Mouse (Mus musculus) frontal cortex, postnatal 10 days (tissue): ENCODE data around the gene Tmem106c.

Experiments
- DNase-seq, 2 experiments: peaks; one replicate each; pipeline ENCODE4 v3.0.0; 2022; ENCODE audit warnings: low spot score in 2 of 2, mixed read lengths in 1 of 2

Gene Tmem106c

DNA sequence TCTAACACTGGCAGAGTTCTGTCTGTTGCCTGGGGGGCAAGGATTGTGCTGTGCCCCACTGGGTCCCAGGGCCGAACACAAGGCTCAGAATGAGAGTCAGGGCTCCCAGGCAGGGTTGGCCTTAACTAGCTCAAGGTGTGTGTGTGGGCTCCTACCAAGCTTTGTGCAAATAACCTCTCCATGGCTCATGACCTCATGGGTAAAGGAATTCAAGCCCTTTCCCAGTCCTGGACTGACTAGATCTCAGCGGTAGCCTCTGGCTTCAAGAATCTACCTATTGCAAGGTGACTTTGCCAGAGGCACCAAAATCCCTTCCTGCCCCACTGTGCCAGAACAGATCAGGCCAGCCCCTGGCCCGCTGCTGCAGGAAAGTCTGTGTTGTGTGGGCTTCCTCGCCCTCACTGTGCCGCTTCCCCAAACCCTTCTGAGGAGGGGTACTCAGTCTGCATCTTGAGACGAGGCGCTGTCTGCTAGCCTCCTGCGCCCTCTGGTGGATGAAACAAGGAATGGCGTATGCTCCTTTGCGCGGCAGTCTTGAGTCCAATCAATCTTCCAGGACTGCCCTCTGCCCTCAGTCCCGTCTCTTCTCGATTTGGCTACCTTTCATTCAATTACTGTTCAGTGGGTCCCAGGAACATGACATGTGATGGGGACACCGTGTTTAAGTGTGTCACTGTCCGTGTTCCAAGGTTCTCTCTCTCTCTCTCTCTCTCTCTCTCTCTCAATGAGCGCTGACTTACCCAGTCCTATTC, 11.7 kb upstream of the Tmem106c start:
- DNase-seq = peak in 1 of 2 experiments; percentile 63

DNA sequence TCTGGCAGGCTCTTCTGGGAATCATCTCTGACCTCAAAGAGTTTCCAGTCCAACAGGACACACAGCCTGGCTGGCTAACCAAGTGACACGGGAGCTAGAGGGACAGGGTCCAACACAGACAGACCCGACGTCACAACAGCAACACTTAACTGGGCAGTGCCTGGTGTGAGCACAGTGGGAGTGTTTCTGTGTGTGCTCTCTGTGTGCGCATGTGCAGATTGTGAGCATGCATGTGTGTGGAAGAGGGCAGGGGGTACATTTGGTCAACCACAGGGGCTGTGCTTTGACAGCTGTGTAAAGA, 11.2 kb upstream of the Tmem106c start:
- DNase-seq = no peak

DNA sequence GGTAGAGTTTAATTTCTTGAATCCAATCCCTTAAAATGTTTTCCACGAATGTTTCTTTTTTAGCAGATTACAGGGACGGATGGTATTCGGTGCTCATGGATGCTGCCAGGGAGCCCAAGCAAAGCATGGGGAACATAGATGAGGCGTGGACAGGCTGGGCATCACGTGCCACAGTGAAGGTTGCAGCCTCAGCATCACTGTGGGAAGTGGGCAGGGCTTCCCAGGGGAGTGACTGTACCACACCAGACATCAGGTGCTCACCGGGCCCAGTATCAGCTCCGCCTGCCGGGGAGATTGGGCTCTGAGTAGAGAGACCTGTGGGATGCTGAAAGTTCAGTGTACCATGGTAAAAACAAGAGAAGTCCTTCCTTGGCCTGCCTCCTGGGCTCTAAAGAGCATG, 9.3 kb upstream of the Tmem106c start:
- no peak for DNase-seq

DNA sequence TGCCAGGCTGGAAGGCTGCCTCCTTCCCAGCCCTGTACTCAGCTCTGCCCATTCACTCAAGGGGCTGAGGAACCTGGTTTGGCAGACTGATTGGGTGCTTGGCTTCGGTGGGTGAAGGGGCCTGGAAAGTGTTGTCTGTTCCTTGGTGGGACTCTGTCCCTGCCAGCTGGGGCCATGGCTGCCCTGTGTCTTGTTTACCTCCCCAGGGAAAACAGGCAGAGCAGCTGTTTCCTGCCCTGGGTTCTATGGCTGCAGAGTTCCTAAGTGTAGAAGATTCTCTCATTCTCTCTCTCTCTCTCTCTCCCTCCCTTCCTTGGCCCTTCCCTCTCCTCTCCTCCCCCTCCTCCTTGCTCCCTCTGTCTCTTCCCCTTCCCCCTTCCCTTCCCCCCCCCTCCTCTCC, 8.7 kb upstream of the Tmem106c start:
- no peak for DNase-seq

DNA sequence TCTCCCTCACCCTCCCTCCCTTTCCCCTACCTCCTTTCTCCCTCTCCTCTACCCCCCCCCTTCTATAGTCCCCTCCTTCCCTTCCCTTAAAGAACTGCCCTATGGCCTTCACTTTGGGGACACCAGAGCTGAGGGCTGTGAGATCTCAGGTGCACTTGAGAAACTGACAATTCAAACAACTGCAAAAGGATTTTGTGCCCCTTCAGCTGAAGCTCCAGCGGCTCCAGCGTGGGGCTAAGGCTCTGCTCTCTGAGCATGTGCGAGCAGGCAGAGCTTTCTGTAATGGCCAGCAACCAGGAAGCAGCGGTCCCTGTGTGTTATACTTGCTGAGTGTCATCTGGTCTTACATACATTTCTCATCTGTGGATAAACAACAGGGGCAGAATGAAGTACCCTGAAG, 8.3 kb upstream of the Tmem106c start:
- no peak for DNase-seq

DNA sequence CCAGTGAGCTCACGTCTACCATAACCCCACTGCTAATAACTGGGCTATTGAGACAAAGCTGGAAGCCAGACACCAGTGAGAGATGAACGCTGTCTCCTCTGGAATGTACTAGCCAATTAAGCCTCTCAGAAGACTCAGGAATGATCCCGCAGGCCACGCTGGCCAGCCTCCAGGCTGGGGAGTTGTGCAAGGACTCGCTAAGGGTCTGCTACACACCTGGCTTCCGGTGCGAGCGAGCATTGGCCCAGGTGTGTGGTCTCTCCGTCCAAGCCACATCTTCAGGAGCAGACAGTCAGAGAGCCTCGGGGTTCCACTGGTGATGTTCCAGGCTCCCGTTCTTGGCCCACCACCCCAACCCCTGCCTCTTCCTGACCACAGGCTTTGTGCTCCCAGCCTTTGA, 7.6 kb upstream of the Tmem106c start:
- no peak for DNase-seq

DNA sequence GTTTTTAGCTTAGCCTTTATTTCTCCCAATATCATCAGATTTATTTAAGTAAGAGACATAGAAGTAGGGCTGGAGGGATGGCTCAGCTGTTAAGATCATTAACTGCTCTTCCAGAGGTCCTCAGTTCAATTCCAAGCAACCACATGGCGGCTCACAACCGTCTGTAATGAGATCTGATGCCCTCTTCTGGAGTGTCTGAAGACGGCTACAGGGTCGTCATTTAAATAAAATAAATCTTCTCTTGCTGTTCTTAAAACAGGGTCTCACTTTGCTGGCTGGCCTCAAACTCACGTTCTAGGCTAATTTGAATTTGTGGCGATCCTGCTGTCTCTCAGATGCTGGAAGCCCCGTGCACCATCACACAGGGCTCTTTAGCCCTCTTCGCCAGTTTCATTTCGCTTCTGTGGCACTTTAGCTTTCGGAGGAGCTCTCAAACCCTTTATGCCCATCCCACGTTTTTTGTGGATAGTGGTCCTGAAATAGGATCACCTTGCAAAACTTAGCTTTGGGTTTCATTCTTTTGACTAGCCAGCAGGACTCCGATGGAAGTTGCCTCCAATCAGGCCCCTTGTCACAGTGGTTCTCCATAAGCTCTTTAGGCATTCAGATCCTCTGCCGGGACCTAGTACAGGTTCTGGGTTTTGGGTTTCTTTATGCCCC, 541 bp upstream of the Tmem106c start:
- no peak for DNase-seq

DNA sequence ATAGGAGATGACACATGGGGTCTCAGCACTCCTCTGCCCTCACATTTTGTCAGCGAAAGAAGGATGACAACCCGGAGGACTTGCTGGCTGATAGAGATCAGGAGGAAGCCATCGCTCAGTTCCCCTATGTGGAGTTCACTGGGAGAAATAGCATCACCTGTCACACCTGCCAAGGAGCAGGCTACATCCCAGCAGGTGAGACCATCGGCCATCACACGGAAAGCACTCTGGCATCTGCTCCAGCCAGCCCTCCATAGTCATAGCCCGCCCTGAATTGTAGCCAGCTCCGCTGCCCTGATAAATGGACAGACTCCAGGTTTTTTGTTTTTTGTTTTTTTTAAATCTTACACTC, 812 bp downstream of the Tmem106c start:
- DNase-seq = no peak

DNA sequence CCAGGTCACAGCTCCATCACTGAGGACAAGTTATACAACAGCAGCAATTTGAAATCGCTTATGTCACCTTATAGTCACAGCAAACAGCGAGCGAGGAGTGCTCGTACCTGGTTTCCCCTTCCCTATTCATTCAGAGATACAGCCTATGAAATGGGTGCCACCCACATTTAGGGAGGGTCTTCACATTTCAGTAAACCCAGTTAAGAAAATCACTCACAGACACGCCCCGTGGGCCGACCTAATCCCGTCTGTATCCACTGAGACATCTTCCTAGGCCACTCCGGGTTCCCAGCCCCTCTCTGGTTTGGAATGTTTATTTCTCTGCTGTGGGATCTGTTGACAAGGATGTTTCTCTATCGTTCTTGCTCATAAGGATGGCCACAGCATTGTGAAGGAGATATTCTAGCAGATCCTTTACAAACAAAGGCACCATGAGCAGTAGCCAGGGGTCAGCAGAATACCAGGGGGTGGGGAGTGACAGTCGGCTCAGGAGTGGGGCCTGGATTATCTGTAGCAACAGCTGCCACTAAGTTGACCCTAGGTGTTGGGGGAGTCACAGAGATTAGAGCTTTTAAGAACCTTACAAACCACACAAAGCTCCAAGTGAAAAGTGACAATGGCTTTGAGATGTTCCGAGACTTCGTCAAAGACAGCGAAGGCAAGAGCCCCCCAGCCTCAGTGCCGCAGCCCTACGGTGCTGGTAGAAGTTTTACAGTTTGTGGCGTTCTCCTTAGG, 1.5 kb downstream of the Tmem106c start:
- DNase-seq = no peak

DNA sequence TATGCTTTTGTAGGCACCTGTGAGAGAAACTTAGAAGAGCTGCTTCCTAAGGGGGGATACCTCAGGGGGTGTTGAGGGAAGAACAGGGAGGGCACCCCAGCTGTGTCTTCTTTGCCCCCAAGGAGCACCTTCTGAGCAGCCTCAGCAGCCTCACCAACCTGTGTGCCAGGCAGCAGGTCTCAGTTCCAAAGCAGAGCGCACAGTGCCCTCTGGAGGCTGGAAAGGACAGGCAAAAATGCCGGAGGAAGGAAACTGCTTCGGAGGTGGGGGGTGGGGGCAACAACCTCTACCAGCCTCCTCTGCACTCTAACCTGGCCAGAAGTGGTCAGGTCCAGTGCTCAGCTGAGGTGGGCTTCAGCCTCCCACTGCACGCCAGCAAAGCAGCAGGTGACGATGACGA, 6.3 kb downstream of the Tmem106c start:
- no peak for DNase-seq

DNA sequence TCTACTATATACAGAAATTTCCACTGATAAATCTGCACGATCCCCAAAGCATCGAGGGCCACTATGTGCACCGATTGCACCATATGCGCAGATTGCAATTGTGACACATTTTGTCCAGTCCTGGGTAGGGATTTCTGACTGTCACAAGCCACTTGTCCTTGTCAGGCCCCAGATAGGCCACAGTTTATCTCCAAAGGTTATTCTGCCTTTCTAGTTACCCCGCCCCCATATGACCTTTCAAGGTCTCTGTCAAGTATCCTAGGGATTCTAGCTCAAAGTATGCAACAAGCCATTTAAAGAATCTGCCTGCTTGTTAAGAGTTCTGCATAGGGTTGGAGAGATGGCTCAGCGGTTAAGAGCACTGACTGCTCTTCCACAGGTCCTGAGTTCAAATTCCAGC, 8.6 kb downstream of the Tmem106c start:
- no peak for DNase-seq

DNA sequence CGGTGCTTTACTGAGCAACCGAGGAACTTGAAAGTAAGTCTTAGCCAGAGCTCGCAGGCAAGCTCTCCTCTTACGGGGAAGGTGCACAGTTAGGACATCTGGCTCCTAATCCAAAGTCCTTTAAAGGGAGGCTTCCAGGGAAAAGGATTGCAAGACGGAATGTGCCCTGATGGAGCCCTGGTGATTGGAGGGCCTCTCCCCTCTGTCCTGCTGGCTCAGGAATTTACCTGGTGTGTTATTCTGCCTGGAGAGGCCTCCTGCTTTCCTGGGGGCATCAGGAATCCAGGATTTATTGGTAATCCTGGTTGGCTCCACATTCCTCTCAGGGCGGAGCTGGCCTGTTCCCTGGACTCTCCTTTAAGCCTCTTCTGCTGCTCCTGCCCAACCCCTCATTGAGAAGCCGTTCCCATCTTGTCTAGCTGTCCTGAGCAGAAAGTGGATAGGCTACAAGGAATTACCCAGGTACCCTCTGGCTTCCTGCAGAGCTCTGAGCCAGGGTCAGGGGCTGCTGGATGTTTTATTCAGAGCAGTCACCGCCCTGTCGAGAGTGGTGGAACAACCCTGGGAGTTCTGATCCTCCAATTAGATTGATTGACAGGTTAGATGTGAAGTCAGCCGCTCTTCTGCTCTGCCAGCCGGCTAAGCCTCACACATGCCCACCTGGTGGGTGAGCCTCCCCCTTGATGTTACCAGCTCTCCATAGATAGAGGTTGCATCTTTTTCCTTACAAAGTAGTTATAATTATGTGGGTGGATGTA, 9.4 kb downstream of the Tmem106c start:
- no peak for DNase-seq

DNA sequence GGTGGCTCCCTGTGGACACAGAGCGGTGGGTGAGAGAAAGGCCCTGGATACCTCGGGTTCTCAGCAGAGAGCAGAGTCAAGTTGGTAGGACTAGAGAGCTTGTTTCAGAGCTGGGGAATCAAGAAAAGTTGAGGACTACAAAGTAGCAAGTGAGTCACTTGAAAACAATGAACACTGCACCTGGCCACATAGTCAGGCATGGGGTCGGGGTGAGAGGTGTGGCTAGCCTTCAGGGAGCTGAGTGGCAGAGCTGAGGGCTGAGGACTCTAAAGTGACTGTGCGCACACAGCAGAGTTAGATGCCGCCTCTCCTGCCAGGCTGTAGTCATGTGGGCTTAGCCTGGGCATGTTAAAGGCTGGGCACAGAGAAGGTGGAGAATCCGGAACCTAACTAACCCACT, 17.6 kb downstream of the Tmem106c start:
- DNase-seq = no peak

DNA sequence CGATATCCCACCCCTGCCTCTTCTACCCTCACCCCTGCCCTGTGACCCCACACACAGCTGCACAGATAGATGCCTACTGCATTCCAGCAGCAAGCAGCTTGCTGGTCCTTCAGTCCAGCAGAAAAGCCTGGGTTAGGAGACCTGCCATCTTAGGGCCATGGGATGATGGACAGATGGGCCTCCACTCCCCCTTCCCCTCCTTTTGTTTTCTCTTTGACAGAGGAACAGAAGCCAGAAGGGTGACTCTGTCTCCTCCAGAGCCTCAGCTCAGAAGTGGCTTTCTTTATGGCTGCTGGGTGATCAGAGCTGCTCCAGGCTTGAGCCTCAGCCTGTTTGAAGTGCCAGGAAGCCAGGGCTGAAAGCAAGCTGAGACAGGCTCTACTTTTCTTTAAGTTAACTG, 25.5 kb downstream of the Tmem106c start:
- DNase-seq = no peak

DNA sequence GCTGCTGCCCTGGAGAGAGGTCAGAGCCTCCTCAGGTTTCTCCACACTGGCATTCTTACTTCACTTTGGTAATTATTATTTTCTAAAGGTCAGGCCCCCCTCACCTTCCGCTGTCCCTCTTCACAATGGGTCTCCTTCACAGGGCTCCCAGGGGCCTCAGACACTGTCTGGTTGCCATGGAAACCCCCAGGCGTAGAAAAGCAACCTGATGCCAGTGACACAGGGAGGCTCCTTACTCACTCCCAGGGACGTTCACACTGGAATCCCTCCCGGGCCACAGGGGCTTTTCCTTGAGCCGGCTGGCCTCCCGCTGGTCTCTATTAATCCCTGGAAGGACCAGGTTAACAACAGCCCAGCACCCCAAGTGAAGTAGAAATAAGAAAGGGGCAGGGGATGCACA, 26.1 kb downstream of the Tmem106c start:
- no peak for DNase-seq

DNA sequence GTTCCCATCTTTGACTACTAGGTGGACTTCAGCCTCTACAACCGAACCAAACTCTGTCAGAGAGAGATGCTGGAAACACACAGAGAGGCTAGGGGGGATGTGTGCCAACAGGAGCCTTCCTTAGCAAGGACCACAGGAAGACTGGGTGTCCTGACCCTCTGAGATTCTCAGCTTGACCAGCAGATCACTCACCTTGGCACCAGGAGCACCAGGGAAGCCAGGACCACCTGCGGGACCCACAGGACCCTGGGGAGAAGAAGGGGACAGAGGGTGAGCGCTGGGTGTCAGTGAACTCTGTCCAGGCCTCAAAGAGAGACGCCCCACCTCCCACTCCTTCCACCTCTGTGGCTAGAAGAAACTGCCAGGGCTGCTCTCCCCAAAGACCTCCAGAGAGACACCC, 26.7 kb downstream of the Tmem106c start:
- no peak for DNase-seq

DNA sequence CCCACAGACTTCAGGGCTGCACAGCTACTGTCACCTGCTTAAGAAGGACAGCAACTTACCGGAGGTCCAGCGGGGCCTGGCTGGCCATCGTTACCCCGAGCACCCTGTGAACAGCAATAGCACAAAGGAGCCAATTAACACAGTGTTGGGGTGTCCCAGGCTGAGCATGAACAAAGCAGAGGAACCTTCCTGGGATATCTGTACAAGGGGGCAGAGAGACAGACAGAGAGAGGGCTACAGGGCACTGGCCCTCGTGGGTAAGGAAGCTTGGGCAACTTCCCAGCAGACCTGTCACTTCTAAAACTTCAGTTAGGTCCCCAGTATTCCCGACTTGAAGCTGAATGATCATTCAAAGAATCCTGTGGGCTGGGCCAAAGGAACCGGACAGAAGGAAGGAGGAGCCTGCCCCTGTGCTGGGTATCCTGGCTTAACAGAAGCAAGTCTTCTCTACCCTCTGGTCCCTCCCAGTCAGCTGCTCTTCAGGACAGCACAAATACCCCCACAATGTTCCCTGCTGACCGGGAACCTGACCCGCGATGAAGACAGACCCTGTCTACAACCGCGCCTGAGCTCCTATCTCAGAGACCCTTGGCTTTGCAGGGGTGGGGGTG, 27.4 kb downstream of the Tmem106c start:
- DNase-seq = no peak

DNA sequence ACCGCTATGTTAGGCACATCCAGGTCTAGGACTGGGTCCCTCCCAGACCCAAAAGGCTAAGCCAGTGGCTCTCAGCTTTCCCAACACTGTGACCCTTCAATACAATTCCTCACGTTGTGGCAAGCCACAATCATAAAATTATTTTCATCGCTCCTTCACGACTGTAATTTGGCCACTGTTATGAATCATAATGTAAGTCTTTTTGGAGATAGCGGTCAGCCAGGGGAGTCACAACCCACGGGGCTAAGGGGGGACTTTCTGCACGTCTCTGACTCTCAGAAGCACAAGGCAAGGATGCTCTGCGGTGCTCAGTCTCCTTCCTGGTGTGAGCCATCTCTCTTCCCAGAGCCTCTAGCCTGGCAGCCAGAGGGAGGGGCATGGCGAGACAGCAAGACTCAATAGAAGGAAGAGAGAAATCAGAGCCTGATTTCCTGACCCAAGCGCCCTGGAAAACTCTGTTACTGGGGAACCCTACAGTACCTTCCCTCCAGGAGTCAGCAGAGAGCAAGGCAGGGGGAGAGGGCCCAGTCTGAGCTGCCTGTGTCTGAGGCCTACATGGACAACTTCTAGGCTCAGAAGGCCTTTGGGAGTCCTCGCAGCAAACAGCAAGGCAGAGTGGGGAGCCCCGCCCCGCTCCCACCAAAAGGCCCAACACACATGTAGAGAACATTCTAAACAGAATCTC, 28.2 kb downstream of the Tmem106c start:
- DNase-seq = no peak

DNA sequence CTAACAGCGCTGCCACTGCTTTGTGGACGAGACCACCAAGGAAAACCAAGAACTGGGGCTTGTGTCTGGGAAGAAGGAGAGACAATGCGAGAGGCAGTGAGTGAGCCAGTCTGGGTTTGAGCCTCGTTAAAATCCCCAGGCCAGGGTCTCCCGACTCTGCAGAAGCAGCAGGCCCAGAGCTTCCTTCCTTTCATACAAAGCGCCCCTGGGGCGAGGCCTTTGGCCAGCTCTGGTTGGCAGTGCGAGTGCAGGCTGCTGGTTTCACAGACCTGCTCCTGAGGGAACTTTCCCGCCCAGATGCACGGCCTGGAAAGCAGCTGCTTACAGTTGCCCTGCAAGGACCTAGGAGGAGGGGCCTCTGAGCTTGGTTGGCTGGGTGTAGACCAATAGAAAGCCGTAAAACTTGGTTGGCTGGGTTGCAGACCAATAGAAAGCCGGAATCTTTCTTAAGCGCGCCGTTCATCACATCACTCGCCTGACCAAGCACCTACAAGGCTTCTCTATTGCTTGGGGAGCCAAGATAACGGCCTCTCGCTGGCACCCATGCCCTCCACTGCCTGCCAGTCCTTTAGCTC, 28.8 kb downstream of the Tmem106c start:
- peak; percentile 80 to 82 for DNase-seq

DNA sequence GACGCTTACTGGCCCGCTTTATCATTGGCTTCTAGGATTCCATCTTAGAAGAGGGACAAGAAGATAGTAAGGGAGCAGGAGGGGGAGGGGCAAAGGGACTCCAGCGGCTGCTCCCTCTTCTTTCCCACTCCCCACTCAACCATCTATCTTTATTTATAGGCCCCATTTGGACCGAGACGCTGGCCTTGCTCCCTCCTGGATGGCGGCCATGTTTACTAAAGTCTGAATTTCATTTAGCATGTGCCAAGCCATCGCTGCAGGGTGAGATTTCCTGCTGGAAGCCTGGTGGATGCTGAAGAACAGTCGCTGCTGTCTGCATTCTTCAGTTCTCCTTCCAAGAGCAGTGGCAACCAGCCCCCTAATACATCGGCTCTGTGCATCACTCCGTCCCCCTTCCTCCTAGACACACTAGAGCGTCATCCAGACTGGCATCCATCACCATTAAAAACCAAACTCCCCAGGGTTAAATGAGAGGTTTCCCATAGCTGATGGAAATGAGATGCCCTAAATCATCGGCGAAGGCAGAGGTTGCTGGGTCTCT, 32.8 kb downstream of the Tmem106c start:
- peak; percentile 27 to 62 for DNase-seq

DNA sequence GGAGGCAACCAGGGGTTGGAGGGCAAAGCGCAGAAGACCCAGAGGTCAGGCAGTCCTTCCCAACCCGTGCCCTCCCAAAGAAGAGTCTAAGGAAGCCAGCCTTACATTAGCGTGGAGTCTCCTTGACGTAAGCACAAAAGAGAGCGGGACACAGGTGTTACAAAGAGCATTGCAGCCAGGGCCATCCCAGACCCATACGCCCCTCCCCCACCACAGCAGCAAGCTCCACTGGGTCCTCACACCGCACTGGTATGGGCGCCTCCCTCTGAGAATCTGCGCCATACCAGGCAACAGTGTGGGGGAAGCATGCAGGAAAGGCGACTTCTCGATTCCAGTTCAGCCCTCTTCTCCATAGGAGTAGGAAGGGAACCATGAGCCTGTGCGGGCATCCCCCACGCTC, 35.5 kb downstream of the Tmem106c start:
- no peak for DNase-seq
